13 mouse cellular contexts compared by ENCODE assay signal in genomic region chr15:31369125-31369612, GRCm38 (mm10). TPM values are rescaled to one million over a fixed set of nuclear protein-coding genes. Genes with fewer than 3 reads are reported as not detected.
DNase-seq lines count a peak whose midpoint lies in the region; ATAC-seq and TF ChIP-seq lines count a peak whose summit lies in the region.
"Had no signal": no experiment of that assay in that cellular context is flagged by ENCODE, and none has a peak within 500 bp of the region (broad histone marks: within the 10 kb centered on the region; RNA-seq: fewer than 3 reads in every experiment).

No protein-coding gene starts in this region.

- DNase-seq in embryo, embryonic 11 days, result peak; percentile 23
- DNase-seq in embryo, embryonic 10.5 days (ENCODE audit: low spot score), result no peak
- peak; percentile 14 for DNase-seq in kidney, postnatal 0 days (ENCODE audit: low spot score)
- no peak for DNase-seq in kidney, postnatal 14 days
- peak; percentile 98 for DNase-seq in CH12.LX (ENCODE audit: extremely low read depth)
- DNase-seq in cerebellum, adult 9-10 months, result no peak
- DNase-seq in right cerebral cortex, adult 18-20 months, result no peak
- DNase-seq: cerebellum, postnatal 10 days; thymus, adult 2 months had no signal

- no peak overlapping the region for H3K4me3 ChIP-seq in kidney, postnatal 0 days (replicated peaks; ENCODE audit: low read depth, low read length)
- peak overlapping the region in 2 of 3 experiments; percentile 7 to 14 for H3K4me3 ChIP-seq in CH12.LX (replicated peaks in 1 of 3; ENCODE audit: low read depth in 2 of 3, low read length in 2 of 3, poor library complexity in 1 of 3)
- H3K4me3 ChIP-seq: liver, embryonic 15.5 days; midbrain, embryonic 13.5 days had no signal

- H3K36me3 ChIP-seq in kidney, postnatal 0 days (ENCODE audit: insufficient read depth, low read length), result no peaks in the 10 kb centered on the region
- H3K36me3 ChIP-seq in CH12.LX (replicated peaks in 1 of 2; ENCODE audit: control insufficient read depth in 1 of 2, insufficient read depth in 1 of 2, low read length in 1 of 2), result peaks cover 2 to 14% of the 10 kb centered on the region in 2 experiments
- H3K36me3 ChIP-seq: liver, embryonic 15.5 days; midbrain, embryonic 13.5 days had no signal

- H3K9ac ChIP-seq in kidney, postnatal 0 days (ENCODE audit: low read depth, low read length), result no peak overlapping the region
- 0 out of 2 replicates have a peak overlapping the region, but pooled peaks have one; percentile 12 for H3K9ac ChIP-seq in CH12.LX (ENCODE audit: insufficient read depth, low read depth)
- H3K9ac ChIP-seq: liver, embryonic 15.5 days; midbrain, embryonic 13.5 days had no signal

- no peaks in the 10 kb centered on the region for H3K27me3 ChIP-seq in kidney, postnatal 0 days (ENCODE audit: insufficient read depth, low read length)
- H3K27me3 ChIP-seq in CH12.LX (replicated peaks), result no peaks in the 10 kb centered on the region

- no peak; the same call in 1 of the 2 replicates for TF ChIP-seq RAD21 in CH12.LX (IDR thresholded peaks at IDR 0.05; ENCODE audit: low read depth, low read length)

- 7% methylated on average over 12 of the region's 12 CpGs for WGBS in kidney, postnatal 0 days

- peak; percentile 41; the same call in 1 of the 2 replicates for TF ChIP-seq POLR2A in CH12.LX (IDR thresholded peaks at IDR 0.05; ENCODE audit: low read depth, low read length)

- TF ChIP-seq EP300 in CH12.LX (IDR thresholded peaks at IDR 0.05; ENCODE audit: low read length), result peak; percentile 94

- dilution Hi-C loops in CH12.LX (cut with MboI; ENCODE audit: extremely low pct_ligation_motif_present, extremely low pct_unique_long_range_greater_than_20kb, low sequenced_read_pairs), result no loop called here

- H3K79me2 ChIP-seq in CH12.LX (replicated peaks; ENCODE audit: control insufficient read depth, extremely low read depth, insufficient read depth, poor library complexity, severe bottlenecking), result peaks cover 31% of the 10 kb centered on the region

- TF ChIP-seq CTCF in kidney, postnatal 0 days (IDR thresholded peaks at IDR 0.05; ENCODE audit: low read depth), result no peak
- 0 out of 4 replicates have a peak, but pooled peaks of 1 of the 2 experiments have one; percentile 5 for TF ChIP-seq CTCF in CH12.LX (conservative IDR thresholded peaks at IDR 0.05 in 1 of 2, IDR thresholded peaks at IDR 0.05 in 1 of 2; ENCODE audit: low read depth in 2 of 2, low read length in 2 of 2)

- no peak overlapping the region for H3K27ac ChIP-seq in kidney, postnatal 0 days
- peak overlapping the region; percentile 91 for H3K27ac ChIP-seq in CH12.LX (ENCODE audit: insufficient read depth, low read depth)
- H3K27ac ChIP-seq: liver, embryonic 15.5 days; midbrain, embryonic 13.5 days had no signal

- no peak for ATAC-seq in kidney, postnatal 0 days (replicated peaks; ENCODE audit: low FRiP score, low read depth)
- ATAC-seq in megakaryocyte progenitor cell, adult 5-6 weeks (replicated peaks; ENCODE audit: poor library complexity), result peak; percentile 30; the same call in 1 of the 2 replicates
- ATAC-seq: activated CD4-positive, CD25-positive, alpha-beta regulatory T cell, adult 4 months; midbrain, embryonic 13.5 days had no signal

- H3K4me1 ChIP-seq in kidney, postnatal 0 days (replicated peaks; ENCODE audit: insufficient read depth, low read length), result peaks cover 4% of the 10 kb centered on the region; the same call in 1 of the 2 replicates
- H3K4me1 ChIP-seq in CH12.LX (ENCODE audit: control insufficient read depth in 1 of 2, insufficient read depth in 2 of 2), result peaks cover 5 to 38% of the 10 kb centered on the region in 2 experiments; a peak in 3 of 4 replicates

- H3K9me3 ChIP-seq in kidney, postnatal 0 days (replicated peaks; ENCODE audit: low read length), result no peaks in the 10 kb centered on the region
- peaks cover 10% of the 10 kb centered on the region for H3K9me3 ChIP-seq in CH12.LX (replicated peaks; ENCODE audit: low read length)
- H3K9me3 ChIP-seq: liver, embryonic 15.5 days; midbrain, embryonic 13.5 days had no signal

- in situ Hi-C loops in CH12.LX (cut with MboI; ENCODE audit: low pct_ligation_motif_present, low pct_unique_long_range_greater_than_20kb, low sequenced_read_pairs), result loop anchor here (5.0 kb wide), 1 partner anchor 43 kb away; no protein-coding TSS in a partner anchor

- H3K4me2 ChIP-seq in kidney, postnatal 0 days (ENCODE audit: low read length), result peak overlapping the region; percentile 18; the same call in 1 of the 2 replicates
- peak overlapping the region; percentile 63 for H3K4me2 ChIP-seq in CH12.LX (ENCODE audit: insufficient read depth, low read depth, poor library complexity, severe bottlenecking)
- H3K4me2 ChIP-seq: liver, embryonic 15.5 days; midbrain, embryonic 13.5 days had no signal

TF ChIP-seq in CH12.LX, 34 proteins besides CTCF, POLR2A, EP300 and RAD21:
- TF ChIP-seq USF2 (conservative IDR thresholded peaks at IDR 0.05; ENCODE audit: low read depth, low read length) (no peak), ETS1 (conservative IDR thresholded peaks at IDR 0.05; ENCODE audit: low read depth, low read length) (peak; percentile 95), MEF2A (IDR thresholded peaks at IDR 0.05; ENCODE audit: borderline replicate concordance, low read depth, low read length) (peak; percentile 87), CHD1 (IDR thresholded peaks at IDR 0.05; ENCODE audit: low read depth, low read length) (peak; percentile 28), USF1 (IDR thresholded peaks at IDR 0.05; ENCODE audit: low read depth, low read length) (no peak), TCF12 (IDR thresholded peaks at IDR 0.05; ENCODE audit: low read depth, low read length) (peak; percentile 98), MXI1 (IDR thresholded peaks at IDR 0.05; ENCODE audit: low read depth, low read length) (peak; percentile 70), NRF1 (IDR thresholded peaks at IDR 0.05; ENCODE audit: low read depth, low read length) (no peak), ZNF384 (IDR thresholded peaks at IDR 0.05; ENCODE audit: low read depth, low read length) (no peak; the same call in 1 of the 2 replicates), KAT2A (IDR thresholded peaks at IDR 0.05; ENCODE audit: insufficient replicate concordance, low read length) (peak; percentile 76; the same call in 1 of the 2 replicates), ZMIZ1 (IDR thresholded peaks at IDR 0.05; ENCODE audit: low read depth, low read length) (no peak), JUN (IDR thresholded peaks at IDR 0.05; ENCODE audit: insufficient read depth, low read depth, low read length) (no peak; the same call in 1 of the 2 replicates), SMC3 (IDR thresholded peaks at IDR 0.05; ENCODE audit: low read depth, low read length) (peak; percentile 24), NELFE (IDR thresholded peaks at IDR 0.05; ENCODE audit: low read depth, low read length) (peak; percentile 52), CHD2 (IDR thresholded peaks at IDR 0.05; ENCODE audit: low read length) (peak; percentile 89), MAX (IDR thresholded peaks at IDR 0.05; ENCODE audit: low read length) (peak; percentile 67), MYC (IDR thresholded peaks at IDR 0.05; ENCODE audit: low read depth, low read length) (0 out of 2 replicates have a peak, but pooled peaks have one; percentile 65), BHLHE40 (IDR thresholded peaks at IDR 0.05; ENCODE audit: low read depth, low read length) (peak; percentile 85), IRF4 (IDR thresholded peaks at IDR 0.05; ENCODE audit: low read depth, low read length) (peak; percentile 81), UBTF (IDR thresholded peaks at IDR 0.05; ENCODE audit: low read depth, low read length) (peak; percentile 75; the same call in 1 of the 2 replicates), HCFC1 (IDR thresholded peaks at IDR 0.05; ENCODE audit: low read depth, low read length) (peak; percentile 38; the same call in 1 of the 2 replicates), ZKSCAN1 (IDR thresholded peaks at IDR 0.05; ENCODE audit: borderline replicate concordance, low read depth, low read length) (no peak), ZC3H11A (IDR thresholded peaks at IDR 0.05; ENCODE audit: low read depth, low read length) (no peak), PAX5 (IDR thresholded peaks at IDR 0.05; ENCODE audit: low read length) (no peak), RCOR1 (conservative IDR thresholded peaks at IDR 0.05; ENCODE audit: low read depth, low read length) (peak; percentile 84), MAFK (IDR thresholded peaks at IDR 0.05; ENCODE audit: insufficient replicate concordance, low read length) (peak; percentile 67; the same call in 1 of the 2 replicates), TBP (conservative IDR thresholded peaks at IDR 0.05; ENCODE audit: low read depth, low read length) (peak; percentile 78), MAZ (IDR thresholded peaks at IDR 0.05; ENCODE audit: low read depth, low read length) (peak; percentile 89), ELF1 (IDR thresholded peaks at IDR 0.05; ENCODE audit: low read depth, low read length) (peak; percentile 34; the same call in 1 of the 2 replicates), E2F4 (IDR thresholded peaks at IDR 0.05; ENCODE audit: insufficient replicate concordance, low read depth, low read length) (no peak), JUND (conservative IDR thresholded peaks at IDR 0.05; ENCODE audit: low read depth, low read length) (peak; percentile 25), GABPA (IDR thresholded peaks at IDR 0.05; ENCODE audit: insufficient replicate concordance, low read depth, low read length) (no peak), POLR2AphosphoS2 (IDR thresholded peaks at IDR 0.05; ENCODE audit: low read depth, low read length) (0 out of 2 replicates have a peak, but pooled peaks have one; percentile 63), SIN3A (IDR thresholded peaks at IDR 0.05; ENCODE audit: low read length) (peak; percentile 90)

RNA-seq across cellular contexts. Expression of gene Ankrd33b, which starts 1.6 kb away (rescaled TPM):
- polyA plus RNA-seq in kidney, postnatal 0 days (2015; fragmentation: Nextera tagmentation; extraction: Ambion mirVana), result 10.5 and 12.0 TPM in 2 replicates
- total RNA-seq in CH12.LX (2012; rRNA removed) (38.1 and 50.0 TPM in 2 replicates), CH12.LX (2014; rRNA removed) (69.1 and 69.6 TPM in 2 replicates)
- 55.3 and 60.3 TPM in 2 replicates for polyA plus RNA-seq in CH12.LX (2012; ENCODE audit: insufficient read length, low read depth)
- total RNA-seq in megakaryocyte progenitor cell, adult 5-6 weeks (2015), result 0.20 and 0.79 TPM in 2 replicates
- 0.29 and 0.61 TPM in 2 replicates for total RNA-seq in megakaryocyte progenitor cell, adult 5-6 weeks (2017)

Comparison
In these comparisons a context has a peak if more than half of its experiments do, and no peak if none do; other contexts are left out.
1. DNase-seq: peak in embryo, embryonic 11 days (single experiment), kidney, postnatal 0 days (single experiment) and CH12.LX (single experiment); none in embryo, embryonic 10.5 days (single experiment), kidney, postnatal 14 days (single experiment), cerebellum, adult 9-10 months (single experiment) and right cerebral cortex, adult 18-20 months (single experiment).
2. RNA of gene Ankrd33b, which starts 1.6 kb away (total RNA-seq): 38.1 to 69.6 TPM in CH12.LX; 0.20 to 0.79 TPM in megakaryocyte progenitor cell, adult 5-6 weeks; every median in the first group is over 10 times any median in the second.